In the genomic region with DNA sequence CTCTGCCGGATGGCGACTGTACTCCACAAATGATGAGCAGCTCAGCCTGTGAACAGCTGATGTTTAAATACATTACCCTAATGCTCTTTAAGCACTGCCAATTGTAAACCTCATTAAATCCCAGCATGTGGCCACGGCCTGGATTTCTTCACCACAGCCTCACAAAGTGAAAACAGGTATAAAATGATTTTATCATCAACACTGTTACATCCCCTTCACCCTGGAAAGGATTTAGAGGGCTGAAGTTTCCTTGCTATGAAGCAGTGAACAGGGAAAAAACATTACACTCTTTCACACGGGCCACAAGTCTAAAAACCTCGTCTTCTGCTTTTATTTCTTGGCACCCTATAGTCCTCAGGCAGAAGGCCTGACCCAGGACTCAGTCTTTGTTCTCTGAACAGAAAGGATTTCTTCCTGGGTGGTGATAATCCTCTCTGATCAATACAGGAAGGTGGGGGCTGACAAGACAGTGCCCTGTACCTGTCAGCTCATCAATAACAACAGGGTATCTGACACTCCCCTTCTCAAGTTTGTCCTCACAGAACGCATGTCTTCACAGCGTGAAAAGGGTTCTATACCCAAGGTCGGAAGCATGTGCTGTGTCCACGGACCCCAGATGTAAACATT, we compare ENCODE assay signal across 13 mouse cellular contexts. TPM values are rescaled to one million over a fixed set of nuclear protein-coding genes. Genes with fewer than 3 reads are reported as not detected.
A peak's percentile ranks its signal among the peaks of the same experiment; 100 is the strongest.
DNase-seq lines count a peak whose midpoint lies in the region; ATAC-seq lines count a peak whose summit lies in the region.
"Had no signal": no experiment of that assay in that cellular context is flagged by ENCODE, and none has a peak within 500 bp of the region (broad histone marks: within the 10 kb centered on the region; RNA-seq: fewer than 3 reads in every experiment).

No protein-coding gene starts in this region.

- 0 out of 2 replicates have a peak, but pooled peaks have one; percentile 27 for ATAC-seq in neural tube, embryonic 11.5 days (ENCODE audit: insufficient read depth, low FRiP score, low TSS enrichment)
- ATAC-seq in forebrain, embryonic 12.5 days (ENCODE audit: low FRiP score) = peak; percentile 85
- no peak for ATAC-seq in liver, embryonic 12.5 days

- H3K27me3 ChIP-seq in neural tube, embryonic 11.5 days (ENCODE audit: control insufficient read depth, insufficient read depth, low read length) = no peaks in the 10 kb centered on the region
- H3K27me3 ChIP-seq in forebrain, embryonic 12.5 days = no peaks in the 10 kb centered on the region
- H3K27me3 ChIP-seq in liver, embryonic 12.5 days (replicated peaks) = no peaks in the 10 kb centered on the region
- H3K27me3 ChIP-seq: heart, embryonic 15.5 days; lung, embryonic 15.5 days had no signal

- no peaks in the 10 kb centered on the region; the same call in 1 of the 2 replicates for H3K36me3 ChIP-seq in neural tube, embryonic 11.5 days (ENCODE audit: control insufficient read depth, insufficient read depth, low read length)
- H3K36me3 ChIP-seq in forebrain, embryonic 12.5 days (replicated peaks) = 0 out of 2 replicates have a peak, but pooled peaks cover 4% of the 10 kb centered on the region
- peaks cover 10% of the 10 kb centered on the region for H3K36me3 ChIP-seq in liver, embryonic 12.5 days
- H3K36me3 ChIP-seq: lung, embryonic 15.5 days had no signal

- no peak overlapping the region for H3K27ac ChIP-seq in neural tube, embryonic 11.5 days (ENCODE audit: low read depth, low read length)
- H3K27ac ChIP-seq in forebrain, embryonic 12.5 days = peak overlapping the region; percentile 25
- H3K27ac ChIP-seq in liver, embryonic 12.5 days = no peak overlapping the region
- H3K27ac ChIP-seq: heart, embryonic 15.5 days; lung, embryonic 15.5 days had no signal

- H3K9me3 ChIP-seq in neural tube, embryonic 11.5 days (ENCODE audit: control insufficient read depth, low read length) = no peaks in the 10 kb centered on the region
- no peaks in the 10 kb centered on the region for H3K9me3 ChIP-seq in forebrain, embryonic 12.5 days
- no peaks in the 10 kb centered on the region for H3K9me3 ChIP-seq in liver, embryonic 12.5 days (replicated peaks)
- H3K9me3 ChIP-seq: G1E; heart, embryonic 15.5 days; lung, embryonic 15.5 days had no signal

- no peaks in the 10 kb centered on the region for H3K4me1 ChIP-seq in neural tube, embryonic 11.5 days (ENCODE audit: control insufficient read depth, insufficient read depth, low read length)
- H3K4me1 ChIP-seq in forebrain, embryonic 12.5 days = peaks cover 34% of the 10 kb centered on the region
- H3K4me1 ChIP-seq in liver, embryonic 12.5 days = 0 out of 2 replicates have a peak, but pooled peaks cover 3% of the 10 kb centered on the region

- peak; percentile 8 for DNase-seq in neural tube, embryonic 11.5 days (ENCODE audit: low spot score)
- DNase-seq in neural tube, embryonic 10.5 days (ENCODE audit: extremely low spot score, low spot score) = no peak
- DNase-seq in hindlimb bud, embryonic 11.5 days (ENCODE audit: extremely low spot score, low read depth, low spot score) = peak; percentile 61
- DNase-seq in retina, postnatal 7 days (ENCODE audit: low read depth, low spot score) = peak; percentile 46
- DNase-seq in spleen, postnatal 14 days (ENCODE audit: low spot score in 2 of 2) = no peak
- DNase-seq: cerebellum, adult 8-10 months; gastrocnemius, postnatal 10 days; kidney, postnatal 10 days had no signal

- 25% methylated on average over 9 of the region's 9 CpGs for WGBS in neural tube, embryonic 11.5 days
- 9% methylated on average over 9 of the region's 9 CpGs for WGBS in forebrain, embryonic 12.5 days
- WGBS in liver, embryonic 12.5 days (ENCODE audit: insufficient replicate concordance) = 63% methylated on average over 9 of the region's 9 CpGs

- no peak overlapping the region for H3K4me2 ChIP-seq in neural tube, embryonic 11.5 days (ENCODE audit: low read depth)
- H3K4me2 ChIP-seq in forebrain, embryonic 12.5 days = peak overlapping the region; percentile 22; the same call in 1 of the 2 replicates
- H3K4me2 ChIP-seq in liver, embryonic 12.5 days = no peak overlapping the region
- H3K4me2 ChIP-seq: heart, embryonic 15.5 days; lung, embryonic 15.5 days had no signal

- no peak overlapping the region for H3K4me3 ChIP-seq in neural tube, embryonic 11.5 days (ENCODE audit: low read depth, low read length)
- no peak overlapping the region for H3K4me3 ChIP-seq in forebrain, embryonic 12.5 days (replicated peaks)
- no peak overlapping the region for H3K4me3 ChIP-seq in liver, embryonic 12.5 days
- H3K4me3 ChIP-seq: heart, embryonic 15.5 days; lung, embryonic 15.5 days had no signal

- no peak overlapping the region for H3K9ac ChIP-seq in neural tube, embryonic 11.5 days (ENCODE audit: low read length)
- no peak overlapping the region for H3K9ac ChIP-seq in forebrain, embryonic 12.5 days
- H3K9ac ChIP-seq in liver, embryonic 12.5 days = no peak overlapping the region
- H3K9ac ChIP-seq: heart, embryonic 15.5 days; lung, embryonic 15.5 days had no signal

RNA-seq across cellular contexts. Expression of a gene that starts 42.9 kb away (rescaled TPM):
- 32.9 and 33.3 TPM in 2 replicates for polyA plus RNA-seq in neural tube, embryonic 11.5 days (2014; fragmentation: Nextera tagmentation; extraction: Ambion mirVana)
- 23.6 and 32.3 TPM in 2 replicates for polyA plus RNA-seq in forebrain, embryonic 12.5 days (2016; fragmentation: Nextera tagmentation; extraction: Ambion mirVana)
- 41.9 and 43.6 TPM in 2 replicates for polyA plus RNA-seq in liver, embryonic 12.5 days (2016; fragmentation: Nextera tagmentation; extraction: Ambion mirVana)

Comparison
In these comparisons a context has a peak if more than half of its experiments do, and no peak if none do; other contexts are left out.
1. DNase-seq: peak in neural tube, embryonic 11.5 days (single experiment), hindlimb bud, embryonic 11.5 days (single experiment) and retina, postnatal 7 days (single experiment); none in neural tube, embryonic 10.5 days (single experiment) and spleen, postnatal 14 days (0 of 2).